Mouse (Mus musculus) adrenal gland, adult (tissue): Measurements from ENCODE around the gene Btbd35f12.
"Not testable (repeated sequence)": the region's sequence is repeated elsewhere in the genome, so short reads cannot be mapped to it uniquely, and the experiment has no call there.

ENCODE experiments used
- DNase-seq, 2 experiments: peaks; one replicate each; pipeline ENCODE4 v3.0.0; 2022 to 2023; ENCODE audit warnings: low spot score in 1 of 2; ENCODE audit not compliant: inconsistent age in 2 of 2

The Btbd35f12 gene

GRCm38 (mm10) chrX:33313079-33313478 is at the start of gene Btbd35f12:
Gene Btbd35f12 (plus strand): TSS chrX:33313379.
- DNase-seq = not testable (repeated sequence)

- peak in 1 of 2 experiments; percentile 22 for DNase-seq
These were observed 40.1 kb downstream of the Btbd35f12 start for GRCm38 (mm10) chrX:33353254-33353653.
